Mouse (Mus musculus): ENCODE results near the gene Dnmbp.

GRCm38 (mm10) chr19:43921410-43921809, 18.6 kb downstream of the Dnmbp start:
- TF ChIP-seq CTCF (IDR thresholded peaks at IDR 0.05; ENCODE audit: low read depth), result no peak
- no peak for TF ChIP-seq EP300 (IDR thresholded peaks at IDR 0.05; ENCODE audit: low read depth)

Data from liver, postnatal 0 days (tissue).